Mouse (Mus musculus) brain, embryonic 14.5 days (tissue): ENCODE data around the gene Arhgap27. TPM values are rescaled to one million over a fixed set of nuclear protein-coding genes. Genes with fewer than 3 reads are reported as not detected.

Experiments used
- DNase-seq: peaks from one replicate; pipeline ENCODE4 v3.0.0-alpha.2; 2011; ENCODE audit warnings: low read depth
- CTCF ChIP-seq: fragments of 200-500 bp; IDR thresholded peaks from 2 replicates; pipeline ENCODE4 v1.5.1; 2012; ENCODE audit warnings: inconsistent platforms, mild to moderate bottlenecking, moderate library complexity, borderline replicate concordance; ENCODE audit not compliant: insufficient read depth, insufficient read length; ENCODE audit errors: extremely low read depth
- POLR2A ChIP-seq: fragments of 200-500 bp; IDR thresholded peaks from 2 replicates; pipeline ENCODE4 v1.6.1; 2012; ENCODE audit warnings: mild to moderate bottlenecking, inconsistent platforms, borderline replicate concordance; ENCODE audit not compliant: poor library complexity, insufficient read depth, insufficient read length, severe bottlenecking; ENCODE audit errors: extremely low read depth
- polyA plus RNA-seq: library from polyadenylated mRNA; depleted of rRNA; stranded (reverse); fragments of >200 nt; gene quantifications from 2 replicates; pipeline ENCODE4 v1.2.3, GENCODE M21; 2012

Arhgap27 gene
- polyA plus RNA-seq, 1 experiment, result 7.0 TPM

GRCm38 (mm10) chr11:103320196-103320595 lies 43.3 kb downstream of the Arhgap27 start:
- no peak for DNase-seq
- TF ChIP-seq POLR2A (no peak), CTCF (no peak)

- TF ChIP-seq POLR2A (no peak), CTCF (no peak)
- DNase-seq, result no peak
Observed at GRCm38 (mm10) chr11:103318042-103318441, 45.5 kb downstream of the Arhgap27 start.

- TF ChIP-seq POLR2A (no peak), CTCF (no peak)
- DNase-seq, result no peak
Observed at GRCm38 (mm10) chr11:103315379-103315778, 48.1 kb downstream of the Arhgap27 start.

DNA sequence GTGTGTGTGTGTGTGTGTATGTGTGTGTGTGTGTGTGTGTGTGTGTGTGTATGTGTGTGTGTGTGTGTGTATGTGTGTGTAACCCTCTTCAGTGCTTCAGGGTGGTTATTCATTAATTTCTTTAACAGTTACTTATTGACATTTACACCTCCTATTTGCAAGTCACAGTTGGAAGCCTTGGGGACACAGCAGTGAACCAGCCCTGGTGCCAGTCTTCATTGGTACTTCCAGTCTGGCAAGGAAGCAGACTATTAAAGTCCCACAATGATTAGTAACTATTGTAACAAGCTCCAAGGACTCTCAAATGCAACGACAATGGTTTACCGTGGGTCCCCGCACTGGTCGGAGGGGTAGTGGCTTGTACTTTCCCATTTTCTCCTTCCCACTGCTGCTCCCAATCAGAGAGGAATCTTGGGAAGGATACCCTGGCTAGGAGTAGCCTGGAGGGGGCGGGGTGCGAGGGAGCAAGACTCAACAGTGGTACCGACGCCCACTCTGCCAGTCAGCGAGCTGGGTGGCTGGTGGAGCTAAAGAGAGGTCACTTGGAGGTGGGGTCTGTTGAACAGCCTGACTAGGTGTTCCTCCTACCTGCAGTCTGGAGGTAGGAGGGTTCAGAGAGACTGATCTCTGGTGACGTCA lies 48.6 kb downstream of the Arhgap27 start:
- DNase-seq, result no peak
- TF ChIP-seq POLR2A (no peak), CTCF (no peak)

GRCm38 (mm10) chr11:103313542-103313941 lies 50.0 kb downstream of the Arhgap27 start:
- no peak for TF ChIP-seq CTCF
- TF ChIP-seq POLR2A, result no peak
- no peak for DNase-seq

GRCm38 (mm10) chr11:103312655-103313255 lies 50.7 kb downstream of the Arhgap27 start:
- DNase-seq, result no peak
- no peak for TF ChIP-seq POLR2A

DNA sequence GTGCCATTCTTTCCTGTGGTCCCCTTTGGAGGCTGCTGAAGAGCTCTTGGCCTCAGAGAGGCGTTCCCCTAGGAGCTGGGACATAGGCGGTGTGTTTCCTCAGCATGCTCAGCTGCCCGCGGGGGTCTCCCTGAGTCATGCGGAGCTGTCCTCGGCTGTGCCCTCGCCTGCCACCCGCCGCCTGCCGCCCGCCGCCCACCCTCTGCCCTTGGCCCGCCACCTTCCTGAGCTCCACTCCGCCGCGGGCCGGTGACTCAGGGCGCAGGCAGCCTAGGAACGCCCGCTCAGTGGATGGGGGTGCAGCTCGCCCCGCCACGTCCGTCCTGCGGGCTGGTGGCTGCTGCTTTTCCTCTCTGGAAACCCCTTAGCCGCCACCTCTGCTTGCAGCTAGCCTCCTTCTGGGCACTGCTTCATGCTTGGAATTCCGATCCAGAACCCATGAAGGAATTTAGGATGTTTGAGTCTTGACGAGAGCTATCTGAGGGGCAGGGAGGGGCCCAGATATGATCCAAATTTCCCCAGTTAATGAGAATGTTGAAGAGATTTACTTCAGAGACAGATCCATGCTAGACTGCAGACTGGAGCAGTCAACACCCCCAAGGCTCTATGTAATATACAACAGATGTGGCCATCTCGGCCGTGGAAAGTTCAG lies 51.4 kb downstream of the Arhgap27 start:
- DNase-seq, result peak; percentile 41
- TF ChIP-seq POLR2A, result no peak
- no peak for TF ChIP-seq CTCF

- no peak for DNase-seq
Observed at GRCm38 (mm10) chr11:103309956-103310574, 53.4 kb downstream of the Arhgap27 start.

GRCm38 (mm10) chr11:103307910-103308309 lies 55.6 kb downstream of the Arhgap27 start:
- no peak for DNase-seq
- no peak for TF ChIP-seq CTCF
- no peak for TF ChIP-seq POLR2A

More at GRCm38 (mm10) chr11:103309956-103310574, 53.4 kb downstream of the Arhgap27 start:
- TF ChIP-seq POLR2A (no peak), CTCF (no peak)

GRCm38 (mm10) chr11:103304525-103304924 lies 59.0 kb downstream of the Arhgap27 start:
- DNase-seq, result no peak
- no peak for TF ChIP-seq CTCF
- no peak for TF ChIP-seq POLR2A

DNA sequence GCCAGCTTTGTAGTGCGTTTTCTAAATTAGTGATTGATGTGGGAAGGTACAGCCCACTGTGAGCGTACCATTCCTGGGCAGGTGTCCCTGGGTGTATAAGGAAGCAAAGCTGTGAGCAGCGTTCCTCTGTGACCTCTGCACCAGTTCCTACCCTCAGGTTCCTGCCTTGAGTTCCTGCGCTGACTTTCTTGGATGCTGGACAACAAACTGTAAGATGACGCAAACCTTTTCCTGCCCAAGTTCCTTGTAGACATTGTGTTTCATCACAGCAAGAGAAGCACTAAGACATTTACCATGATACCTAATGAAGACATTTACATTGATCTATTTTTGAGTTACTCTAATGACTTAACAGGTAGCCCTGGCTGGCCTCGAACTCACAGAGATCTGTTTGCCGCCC lies 68.7 kb downstream of the Arhgap27 start:
- no peak for DNase-seq
- no peak for TF ChIP-seq POLR2A
- TF ChIP-seq CTCF, result no peak
